Mouse (Mus musculus): ENCODE data around the gene Apln. TPM values are rescaled to one million over a fixed set of nuclear protein-coding genes. Genes with fewer than 3 reads are reported as not detected.

Gene Apln
- 5.3 and 6.8 TPM in 2 replicates for polyA plus RNA-seq (2012; rRNA removed)

DNA sequence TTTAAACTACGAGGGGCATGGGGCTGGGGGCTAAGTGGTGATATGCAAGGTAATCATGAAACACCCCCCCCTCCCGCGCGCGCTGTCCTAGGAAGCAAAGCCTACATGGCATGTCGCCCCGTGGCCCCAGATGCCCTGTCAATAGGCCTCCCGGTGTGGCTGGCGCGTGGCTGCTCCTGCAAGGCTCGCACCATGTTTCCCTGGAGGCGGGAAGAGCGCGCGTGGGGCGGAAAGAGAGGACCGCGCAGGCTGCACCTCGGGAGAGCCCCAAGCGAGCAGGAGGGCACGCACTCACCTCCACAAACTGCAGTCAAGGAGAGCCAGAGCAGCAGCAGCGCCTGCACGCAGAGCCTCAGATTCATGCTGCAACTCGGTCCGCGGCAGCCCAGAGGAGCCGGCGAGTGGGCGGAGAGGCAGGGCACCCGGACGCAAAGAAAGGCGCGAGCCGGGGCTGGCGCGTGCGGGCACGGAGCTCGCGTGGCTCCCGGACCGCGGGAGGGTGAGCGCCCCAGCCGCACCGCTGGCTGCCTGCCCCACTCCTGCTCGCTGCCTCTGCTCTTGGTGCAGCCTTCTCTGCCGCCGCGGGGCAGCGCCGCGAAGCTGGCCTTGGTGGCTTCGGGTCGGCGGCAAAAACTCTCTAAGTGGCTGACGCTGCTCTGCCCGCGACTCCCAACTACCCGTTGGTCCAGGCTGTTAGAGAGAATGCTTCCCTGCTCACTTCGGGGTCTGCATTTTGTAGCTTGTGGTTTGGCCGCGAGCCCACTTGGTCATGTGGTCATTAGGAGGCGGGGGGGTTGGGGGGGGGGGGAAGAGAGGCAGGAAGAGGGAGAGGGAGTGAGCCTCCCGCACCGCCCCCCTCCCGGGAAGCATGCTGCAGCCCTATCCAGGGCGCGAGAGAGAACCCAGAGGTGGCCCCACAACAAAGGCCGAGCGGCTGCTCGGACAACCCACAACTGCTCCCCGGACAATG, at the start of gene Apln:
Gene Apln (minus strand): TSS at position 710 of the 970 bp plus-strand sequence.

Other genes starting within 250 kb of the Apln start
- 22.8 and 23.2 TPM in 2 replicates for gene Smarca1, start 141.9 kb downstream of the Apln start, polyA plus RNA-seq (2012; rRNA removed)
- 44.0 and 47.9 TPM in 2 replicates for gene Ocrl, start 122.5 kb downstream of the Apln start, polyA plus RNA-seq (2012; rRNA removed)
- gene Xpnpep2, start 73.9 kb upstream of the Apln start, polyA plus RNA-seq (2012; rRNA removed), result 0.40 and 0.47 TPM in 2 replicates
- 0.52 and 0.57 TPM in 2 replicates for gene Sash3, start 111.6 kb upstream of the Apln start, polyA plus RNA-seq (2012; rRNA removed)
- 57.4 and 62.8 TPM in 2 replicates for gene Zdhhc9, start 174.0 kb upstream of the Apln start, polyA plus RNA-seq (2012; rRNA removed)
- 17.5 and 19.1 TPM in 2 replicates for gene Utp14a, start 222.0 kb upstream of the Apln start, polyA plus RNA-seq (2012; rRNA removed)